Mouse (Mus musculus) thymus, adult 2 months (tissue): Measurements from ENCODE around the gene Cyp2d10. TPM values are rescaled to one million over a fixed set of nuclear protein-coding genes. Genes with fewer than 3 reads are reported as not detected.
A peak's percentile ranks its signal among the peaks of the same experiment; 100 is the strongest.

ENCODE experiments used
- DNase-seq: peaks from one replicate; pipeline ENCODE4 v3.0.0; 2021
- H3K27ac ChIP-seq: fragments of 200-500 bp; 2 replicates; pipeline ENCODE4 v1.5.1; 2012; ENCODE audit warnings: low read length, control low read depth; ENCODE audit not compliant: control insufficient read depth, insufficient read depth
- H3K27me3 ChIP-seq: fragments of 200-500 bp; 2 replicates; pipeline ENCODE4 v1.6.1; 2012; ENCODE audit warnings: mild to moderate bottlenecking, low read length, moderate library complexity, mixed read lengths; ENCODE audit not compliant: control insufficient read depth, insufficient read depth
- H3K36me3 ChIP-seq: fragments of 200-500 bp; 2 replicates; pipeline ENCODE4 v1.6.1; 2012; ENCODE audit warnings: mild to moderate bottlenecking, low read length, moderate library complexity; ENCODE audit not compliant: control insufficient read depth, insufficient read depth
- H3K4me1 ChIP-seq: fragments of 200-500 bp; replicated peaks from 2 replicates; pipeline ENCODE4 v1.6.1; 2012; ENCODE audit warnings: low read length; ENCODE audit not compliant: control insufficient read depth, insufficient read depth
- H3K4me3 ChIP-seq: fragments of 200-500 bp; 2 replicates; pipeline ENCODE4 v1.5.1; 2012; ENCODE audit warnings: mild to moderate bottlenecking, low read length, control low read depth, moderate library complexity; ENCODE audit not compliant: control insufficient read depth, insufficient read depth
- CTCF ChIP-seq: fragments of 200-500 bp; IDR thresholded peaks from 2 replicates; pipeline ENCODE4 v1.5.1; 2012; ENCODE audit warnings: mild to moderate bottlenecking, control low read depth, low read length, moderate library complexity, borderline replicate concordance; ENCODE audit not compliant: control insufficient read depth, poor library complexity, insufficient read depth; ENCODE audit errors: extremely low read depth
- POLR2A ChIP-seq: fragments of 200-500 bp; IDR thresholded peaks from 2 replicates; pipeline ENCODE4 v1.6.1; 2012; ENCODE audit warnings: mild to moderate bottlenecking, low read length, control low read depth, moderate library complexity; ENCODE audit not compliant: control insufficient read depth, poor library complexity, insufficient read depth; ENCODE audit errors: extremely low read depth
- WGBS: fragments of 180-500 bp; shearing (Covaris S2); methylation state at CpG from one replicate; pipeline ENCODE4 v1.1.7; 2018; 5-methylcytosine and 5-hydroxymethylcytosine counted together
- polyA plus RNA-seq: library from polyadenylated mRNA; depleted of rRNA; stranded (reverse); fragments of >200 nt; gene quantifications from 2 replicates; pipeline ENCODE4 v1.2.3, GENCODE M21; 2012; rRNA removed

The Cyp2d10 gene
- polyA plus RNA-seq, 1 experiment = 0.28 TPM

DNA sequence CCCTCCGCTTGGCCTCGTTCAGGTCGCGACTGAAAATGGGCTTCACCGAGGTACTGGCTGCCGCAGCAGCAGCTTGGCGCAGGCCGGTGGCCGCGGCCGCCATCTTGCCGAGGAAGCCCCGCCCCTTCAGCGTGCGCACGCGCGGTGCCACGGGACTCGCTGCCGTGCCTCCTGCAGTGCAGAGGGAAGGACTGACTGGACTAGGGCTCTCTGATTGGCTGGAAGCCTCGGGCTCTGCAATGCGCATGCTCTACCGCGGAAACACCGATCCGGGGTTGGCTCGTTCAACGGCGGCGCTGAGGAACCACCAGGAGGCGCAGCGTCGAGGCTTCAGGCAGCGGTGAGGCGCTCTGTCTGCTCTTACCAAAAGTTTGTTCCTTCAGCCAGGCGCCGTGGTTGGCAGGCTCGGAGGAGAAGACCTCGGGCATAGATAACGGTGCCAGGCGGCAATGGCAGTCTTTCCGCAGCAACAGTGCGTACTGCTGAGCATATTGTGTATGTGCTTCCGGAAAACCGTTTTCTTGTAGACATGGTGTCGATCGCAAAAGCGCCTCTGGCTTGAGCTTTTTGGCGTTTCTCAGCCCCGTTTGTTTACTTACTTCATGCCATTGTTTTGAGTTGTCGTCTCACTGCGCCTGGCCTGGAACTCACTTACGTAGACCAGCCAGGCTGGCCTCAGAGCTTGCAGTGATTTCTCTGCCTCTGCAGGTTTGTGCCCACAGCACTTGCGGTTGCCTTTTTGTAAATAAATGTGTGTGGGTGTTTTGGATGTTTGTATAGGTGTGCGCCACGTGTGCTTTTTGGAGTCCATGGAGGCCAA, 52.7 kb downstream of the Cyp2d10 start, which contains the start of gene Ndufa6:
Gene Ndufa6, minus strand, starts transcription at position 197 of the 820 bp plus-strand sequence.
- H3K4me3 ChIP-seq = peak within 1 kb of the TSS; percentile 55
- peak; percentile 96 for DNase-seq
- H3K36me3 ChIP-seq = peaks cover 6% of the 10 kb centered on the region
- no peaks in the 10 kb centered on the region for H3K27me3 ChIP-seq
- peaks cover 11% of the 10 kb centered on the region for H3K4me1 ChIP-seq
- TF ChIP-seq CTCF = peak; percentile 92
- peak; percentile 98 for TF ChIP-seq POLR2A
- WGBS = 2% methylated on average over 57 of the region's 57 CpGs
- H3K27ac ChIP-seq = peak within 1 kb of the TSS; percentile 84

GRCm38 (mm10) chr15:82353745-82354113, 53.3 kb downstream of the Cyp2d10 start:
- DNase-seq = no peak
- Histone ChIP-seq H3K36me3 (peaks cover 11% of the 10 kb centered on the region), H3K27me3 (no peaks in the 10 kb centered on the region), H3K4me3 (peak overlapping the region; percentile 55), H3K27ac (no peak overlapping the region), H3K4me1 (peaks cover 11% of the 10 kb centered on the region)
- TF ChIP-seq POLR2A = no peak
- TF ChIP-seq CTCF = no peak
- WGBS = under 1% methylated on average over 23 of the region's 23 CpGs

DNA sequence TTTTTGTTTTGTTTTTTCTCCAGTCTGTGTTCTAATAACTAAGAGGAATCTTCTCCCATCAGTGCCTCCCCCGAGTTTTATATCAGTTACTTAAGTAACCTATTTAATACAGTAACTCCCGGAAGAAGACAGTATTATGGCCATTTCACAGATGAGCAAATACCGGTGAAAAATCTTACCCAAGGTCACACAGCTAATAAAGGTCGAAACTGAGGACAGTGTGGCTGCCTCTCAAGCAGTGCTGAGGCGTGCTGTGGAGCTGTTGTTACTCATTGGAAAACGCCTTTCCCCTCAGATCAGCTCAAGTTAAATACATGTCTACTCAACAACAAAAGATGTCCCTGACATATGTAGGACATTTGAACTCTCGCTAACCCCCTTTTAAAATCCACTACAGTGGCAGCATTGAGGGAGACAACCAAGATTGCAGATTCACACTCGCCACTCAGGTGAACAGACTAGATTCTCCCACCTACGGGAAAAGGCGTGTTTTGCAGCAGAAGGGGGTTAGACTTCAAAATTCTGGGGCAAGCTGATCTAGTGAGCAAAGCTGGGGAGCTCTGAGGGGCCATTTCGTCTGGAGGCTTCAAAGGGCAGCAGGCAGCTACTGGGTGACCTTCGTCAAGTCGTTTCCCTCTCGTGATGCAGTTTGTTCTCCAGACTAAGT, 53.8 kb downstream of the Cyp2d10 start:
- 23% methylated on average over 14 of the region's 14 CpGs for WGBS
- TF ChIP-seq CTCF (no peak), POLR2A (no peak)
- H3K36me3 ChIP-seq = peaks cover 16% of the 10 kb centered on the region
- peaks cover 9% of the 10 kb centered on the region for H3K4me1 ChIP-seq
- H3K27ac ChIP-seq = no peak overlapping the region
- peak; percentile 24 for DNase-seq
- no peaks in the 10 kb centered on the region for H3K27me3 ChIP-seq
- H3K4me3 ChIP-seq = peak overlapping the region; percentile 55

Other genes starting within 250 kb of the Cyp2d10 start
- 0.93 and 1.1 TPM in 2 replicates for gene Shisa8, start 194.4 kb downstream of the Cyp2d10 start, polyA plus RNA-seq
- 4.3 and 7.0 TPM in 2 replicates for gene Tnfrsf13c, start 182.8 kb downstream of the Cyp2d10 start, polyA plus RNA-seq
- 44.8 and 68.0 TPM in 2 replicates for gene Cenpm, start 162.4 kb downstream of the Cyp2d10 start, polyA plus RNA-seq
- gene 1500009C09Rik, start 154.8 kb downstream of the Cyp2d10 start, polyA plus RNA-seq = 0.08 and 0.24 TPM in 2 replicates
- gene Sept3, start 132.3 kb downstream of the Cyp2d10 start, polyA plus RNA-seq = 3.4 and 4.6 TPM in 2 replicates
- gene Wbp2nl, start 108.2 kb downstream of the Cyp2d10 start, polyA plus RNA-seq = 0.11 and 0.14 TPM in 2 replicates
- gene Naga, start 68.3 kb downstream of the Cyp2d10 start, polyA plus RNA-seq = 118 and 150 TPM in 2 replicates
- 1.7 and 2.3 TPM in 2 replicates for gene Pheta2, start 68.3 kb downstream of the Cyp2d10 start, polyA plus RNA-seq
- gene Smdt1, start 68.2 kb downstream of the Cyp2d10 start, polyA plus RNA-seq = 218 and 230 TPM in 2 replicates
- gene Ndufa6, start 52.9 kb downstream of the Cyp2d10 start, polyA plus RNA-seq = 227 and 278 TPM in 2 replicates
- 12.6 and 15.7 TPM in 2 replicates for gene Cyp2d22, start 26.9 kb downstream of the Cyp2d10 start, polyA plus RNA-seq
- not detected in 2 replicates for gene Cyp2d11, start 13.2 kb downstream of the Cyp2d10 start, polyA plus RNA-seq
- 0.22 and 0.23 TPM in 2 replicates for gene Cyp2d9, start 26.2 kb upstream of the Cyp2d10 start, polyA plus RNA-seq
- 0.27 and 0.39 TPM in 2 replicates for gene Cyp2d12, start 147.9 kb upstream of the Cyp2d10 start, polyA plus RNA-seq
- gene Cyp2d34, start 213.8 kb upstream of the Cyp2d10 start, polyA plus RNA-seq = 0.17 and 0.46 TPM in 2 replicates